Mouse (Mus musculus): ENCODE results near the gene Tsc22d4. TPM values are rescaled to one million over a fixed set of nuclear protein-coding genes. Genes with fewer than 3 reads are reported as not detected.

Tsc22d4 gene
- polyA plus RNA-seq, 1 experiment from 2014 or later: 138 TPM

DNA sequence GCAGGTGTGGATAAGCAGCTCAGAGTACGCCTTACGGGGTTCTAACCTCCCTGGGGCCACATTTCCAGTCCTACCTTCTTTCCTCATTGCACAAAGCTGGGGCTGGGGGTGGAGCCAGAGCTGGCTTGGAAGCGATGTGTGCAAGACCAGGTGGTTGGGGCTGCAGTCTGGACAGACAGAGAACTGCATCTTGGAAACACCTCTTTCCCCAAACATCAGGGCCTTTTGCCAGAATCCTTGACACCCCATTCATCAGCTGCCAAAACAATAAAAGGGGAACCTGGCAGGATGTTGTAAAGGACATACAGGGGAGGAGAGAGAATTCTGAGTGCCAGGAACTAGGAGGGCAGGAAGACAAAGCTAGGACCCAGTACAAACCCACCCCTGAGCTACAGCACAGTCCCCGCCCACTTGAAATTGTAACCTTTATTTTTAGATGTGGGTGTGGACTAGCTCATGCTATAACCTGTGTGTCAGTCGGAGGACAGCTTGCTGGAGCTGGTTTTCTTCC lies 30.9 kb downstream of the Tsc22d4 start:
- H3K4me3 ChIP-seq (replicated peaks): no peak overlapping the region
- peak overlapping the region; percentile 71 for H3K27ac ChIP-seq
- peak overlapping the region; percentile 3; the same call in 1 of the 2 replicates for H3K4me2 ChIP-seq
- H3K9ac ChIP-seq: no peak overlapping the region
- H3K27me3 ChIP-seq (replicated peaks): no peaks in the 10 kb centered on the region
- ATAC-seq (ENCODE audit: insufficient read depth, low FRiP score, low read depth): peak; percentile 43
- H3K36me3 ChIP-seq: peaks cover 4% of the 10 kb centered on the region
- WGBS: 27% methylated on average over 5 of the region's 5 CpGs
- H3K4me1 ChIP-seq: peaks cover 16% of the 10 kb centered on the region
- no peaks in the 10 kb centered on the region for H3K9me3 ChIP-seq

- Histone ChIP-seq H3K27ac (peak overlapping the region; percentile 71; the same call in 1 of the 2 replicates), H3K9ac (no peak overlapping the region), H3K4me1 (peaks cover 16% of the 10 kb centered on the region), H3K27me3 (replicated peaks) (no peaks in the 10 kb centered on the region), H3K4me2 (no peak overlapping the region), H3K4me3 (replicated peaks) (no peak overlapping the region), H3K36me3 (peaks cover 13% of the 10 kb centered on the region), H3K9me3 (no peaks in the 10 kb centered on the region)
- no peak for ATAC-seq (ENCODE audit: insufficient read depth, low FRiP score, low read depth)
- WGBS: 64% methylated on average over 7 of the region's 7 CpGs
These were observed 31.8 kb downstream of the Tsc22d4 start for GRCm38 (mm10) chr5:137777267-137777845.

GRCm38 (mm10) chr5:137778635-137779034 lies 33.1 kb downstream of the Tsc22d4 start, which contains the start of gene Ppp1r35:
TSS of gene Ppp1r35 (plus strand) at chr5:137778849.
- Histone ChIP-seq H3K27ac (peak within 1 kb of the TSS; percentile 90), H3K9me3 (no peaks in the 10 kb centered on the region), H3K4me1 (peaks cover 24% of the 10 kb centered on the region), H3K9ac (peak within 1 kb of the TSS; percentile 89), H3K27me3 (replicated peaks) (no peaks in the 10 kb centered on the region), H3K4me2 (peak within 1 kb of the TSS; percentile 91), H3K36me3 (peaks cover 20% of the 10 kb centered on the region), H3K4me3 (replicated peaks) (peak within 1 kb of the TSS; percentile 82)
- ATAC-seq (ENCODE audit: insufficient read depth, low FRiP score, low read depth): peak; percentile 94
- under 1% methylated on average over 31 of the region's 31 CpGs for WGBS

GRCm38 (mm10) chr5:137779053-137779933 lies 33.8 kb downstream of the Tsc22d4 start:
- WGBS: under 1% methylated on average over 81 of the region's 83 CpGs
- peaks cover 30% of the 10 kb centered on the region for H3K4me1 ChIP-seq
- H3K9me3 ChIP-seq: no peaks in the 10 kb centered on the region
- peak overlapping the region; percentile 82 for H3K4me3 ChIP-seq (replicated peaks)
- peak overlapping the region; percentile 89 for H3K9ac ChIP-seq
- no peaks in the 10 kb centered on the region for H3K27me3 ChIP-seq (replicated peaks)
- ATAC-seq (ENCODE audit: insufficient read depth, low FRiP score, low read depth): 0 out of 2 replicates have a peak, but pooled peaks have one; percentile 11
- peak overlapping the region; percentile 91 for H3K4me2 ChIP-seq
- H3K27ac ChIP-seq: peak overlapping the region; percentile 90
- H3K36me3 ChIP-seq: peaks cover 24% of the 10 kb centered on the region

GRCm38 (mm10) chr5:137781661-137782060 lies 36.1 kb downstream of the Tsc22d4 start:
- ATAC-seq (ENCODE audit: insufficient read depth, low FRiP score, low read depth): no peak
- no peaks in the 10 kb centered on the region for H3K27me3 ChIP-seq (replicated peaks)
- 92% methylated on average over 7 of the region's 7 CpGs for WGBS
- no peaks in the 10 kb centered on the region for H3K9me3 ChIP-seq
- H3K4me3 ChIP-seq (replicated peaks): no peak overlapping the region
- no peak overlapping the region for H3K4me2 ChIP-seq
- H3K36me3 ChIP-seq: peaks cover 24% of the 10 kb centered on the region
- no peak overlapping the region for H3K9ac ChIP-seq
- no peak overlapping the region for H3K27ac ChIP-seq
- peaks cover 35% of the 10 kb centered on the region for H3K4me1 ChIP-seq

GRCm38 (mm10) chr5:137782776-137783522 lies 37.4 kb downstream of the Tsc22d4 start:
- no peak for ATAC-seq (ENCODE audit: insufficient read depth, low FRiP score, low read depth)
- H3K4me3 ChIP-seq (replicated peaks): peak overlapping the region; percentile 93
- peak overlapping the region; percentile 17; the same call in 1 of the 2 replicates for H3K9ac ChIP-seq
- no peak overlapping the region for H3K27ac ChIP-seq
- no peaks in the 10 kb centered on the region for H3K9me3 ChIP-seq
- H3K4me2 ChIP-seq: peak overlapping the region; percentile 89
- WGBS: 75% methylated on average over 13 of the region's 13 CpGs
- peaks cover 33% of the 10 kb centered on the region for H3K4me1 ChIP-seq
- no peaks in the 10 kb centered on the region for H3K27me3 ChIP-seq (replicated peaks)
- peaks cover 24% of the 10 kb centered on the region for H3K36me3 ChIP-seq

DNA sequence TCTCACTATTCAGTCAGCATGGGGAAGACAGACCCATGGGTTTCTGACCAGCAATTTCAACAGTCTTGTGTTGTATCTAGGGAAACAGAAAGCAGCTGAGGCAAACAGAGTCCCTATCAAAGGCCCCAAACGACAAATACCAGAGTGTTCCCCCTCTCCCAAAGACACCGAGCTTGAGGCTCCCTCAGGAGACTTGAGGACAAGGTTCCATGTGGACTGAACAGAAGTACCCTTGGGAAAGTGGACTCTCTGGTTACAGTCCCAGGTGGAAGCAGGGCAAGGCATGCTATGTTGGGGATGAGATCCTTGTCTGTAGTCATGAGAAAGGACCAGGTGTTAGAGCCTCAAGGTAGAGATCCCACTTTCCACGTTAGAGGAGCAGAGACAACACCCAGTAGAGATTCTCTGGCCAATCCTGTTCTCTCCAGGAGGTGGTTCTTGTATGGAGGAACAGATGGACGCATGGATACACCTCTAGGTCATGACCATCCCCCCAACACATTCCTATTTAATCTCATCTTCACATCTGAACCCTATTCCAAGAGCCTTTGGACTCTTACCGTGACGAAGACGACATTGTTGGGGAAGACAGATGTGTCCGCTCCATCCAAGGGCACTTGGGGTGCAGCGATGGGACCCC lies 38.5 kb downstream of the Tsc22d4 start:
- H3K36me3 ChIP-seq: peaks cover 24% of the 10 kb centered on the region
- no peak for ATAC-seq (ENCODE audit: insufficient read depth, low FRiP score, low read depth)
- peak overlapping the region; percentile 93 for H3K4me3 ChIP-seq (replicated peaks)
- peaks cover 33% of the 10 kb centered on the region for H3K4me1 ChIP-seq
- H3K9me3 ChIP-seq: no peaks in the 10 kb centered on the region
- H3K27ac ChIP-seq: no peak overlapping the region
- peak overlapping the region; percentile 17; the same call in 1 of the 2 replicates for H3K9ac ChIP-seq
- no peaks in the 10 kb centered on the region for H3K27me3 ChIP-seq (replicated peaks)
- 47% methylated on average over 9 of the region's 9 CpGs for WGBS
- peak overlapping the region; percentile 89 for H3K4me2 ChIP-seq

DNA sequence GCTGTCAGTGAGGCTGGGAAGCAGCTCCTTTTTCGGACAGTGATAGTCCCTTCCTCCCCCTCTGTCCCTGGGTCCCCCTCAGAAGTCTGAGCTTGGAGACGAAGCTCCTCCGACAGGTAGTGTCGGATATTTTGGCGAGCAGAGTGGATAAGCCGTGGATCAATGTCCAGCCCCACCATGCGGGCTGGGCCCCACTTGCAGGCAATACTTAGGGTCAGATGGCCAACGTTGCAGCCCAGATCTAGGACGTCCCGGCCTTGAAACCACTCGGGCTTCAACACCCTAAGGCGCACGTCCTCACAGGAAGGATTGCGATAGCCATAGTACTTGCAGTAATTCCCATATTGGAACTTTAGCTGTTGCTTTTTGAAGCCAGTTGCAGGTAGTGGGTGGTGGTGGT lies 39.0 kb downstream of the Tsc22d4 start:
- H3K9ac ChIP-seq: peak overlapping the region; percentile 95; the same call in 1 of the 2 replicates
- WGBS: 67% methylated on average over 14 of the region's 14 CpGs
- H3K27ac ChIP-seq: no peak overlapping the region
- peak overlapping the region; percentile 93 for H3K4me3 ChIP-seq (replicated peaks)
- peaks cover 24% of the 10 kb centered on the region for H3K36me3 ChIP-seq
- no peaks in the 10 kb centered on the region for H3K27me3 ChIP-seq (replicated peaks)
- ATAC-seq (ENCODE audit: insufficient read depth, low FRiP score, low read depth): no peak
- H3K4me1 ChIP-seq: peaks cover 32% of the 10 kb centered on the region
- H3K4me2 ChIP-seq: peak overlapping the region; percentile 89
- no peaks in the 10 kb centered on the region for H3K9me3 ChIP-seq

DNA sequence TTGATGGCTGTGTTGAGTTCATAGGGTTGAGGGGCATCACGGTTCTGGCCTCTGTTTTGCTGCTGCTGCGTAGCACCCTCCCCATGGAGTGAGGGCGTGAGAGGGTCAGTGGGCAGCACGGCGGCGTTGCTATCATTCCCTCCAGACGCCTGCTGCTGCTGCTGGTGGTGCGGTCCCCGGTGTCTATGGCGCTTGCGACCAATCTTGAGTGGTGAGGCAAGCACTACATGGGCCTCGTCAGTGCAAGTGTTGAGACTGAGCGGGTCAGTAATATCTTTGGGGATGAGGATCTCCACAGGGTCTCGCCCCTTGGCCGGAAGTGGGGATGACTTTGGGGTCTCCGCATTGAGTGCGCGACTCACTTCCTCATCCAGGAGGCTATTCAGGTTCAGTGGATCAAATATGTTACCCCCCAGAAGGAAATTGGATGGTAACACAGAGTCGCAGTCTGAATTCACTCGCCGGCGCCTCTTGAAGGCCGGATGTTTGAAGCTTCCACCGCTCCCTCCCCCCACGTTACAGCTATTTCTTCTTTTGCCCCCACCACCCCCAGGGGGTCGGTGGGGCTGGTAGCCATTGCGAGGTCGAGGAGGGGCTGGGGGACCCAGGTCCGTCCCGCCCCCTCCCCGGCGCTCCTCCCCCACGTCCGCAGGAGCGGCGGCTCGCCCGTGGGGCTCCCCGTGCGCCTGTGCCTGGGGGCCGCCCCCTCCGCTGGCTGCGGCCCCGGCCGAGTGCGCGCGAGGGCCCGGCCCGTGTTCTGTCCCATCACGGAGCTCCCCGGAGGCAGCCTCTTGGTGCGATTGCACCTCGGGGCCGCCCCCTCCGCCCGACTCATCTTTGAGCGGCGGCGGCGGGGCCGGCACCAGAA lies 39.9 kb downstream of the Tsc22d4 start:
- under 1% methylated on average over 62 of the region's 62 CpGs for WGBS
- H3K4me1 ChIP-seq: peaks cover 28% of the 10 kb centered on the region
- peak; percentile 1; the same call in 1 of the 2 replicates for ATAC-seq (ENCODE audit: insufficient read depth, low FRiP score, low read depth)
- H3K9ac ChIP-seq: peak overlapping the region; percentile 95
- peak overlapping the region; percentile 89 for H3K4me2 ChIP-seq
- H3K36me3 ChIP-seq: peaks cover 24% of the 10 kb centered on the region
- H3K27me3 ChIP-seq (replicated peaks): no peaks in the 10 kb centered on the region
- peak overlapping the region; percentile 100 for H3K27ac ChIP-seq
- no peaks in the 10 kb centered on the region for H3K9me3 ChIP-seq
- peak overlapping the region; percentile 93 for H3K4me3 ChIP-seq (replicated peaks)

DNA sequence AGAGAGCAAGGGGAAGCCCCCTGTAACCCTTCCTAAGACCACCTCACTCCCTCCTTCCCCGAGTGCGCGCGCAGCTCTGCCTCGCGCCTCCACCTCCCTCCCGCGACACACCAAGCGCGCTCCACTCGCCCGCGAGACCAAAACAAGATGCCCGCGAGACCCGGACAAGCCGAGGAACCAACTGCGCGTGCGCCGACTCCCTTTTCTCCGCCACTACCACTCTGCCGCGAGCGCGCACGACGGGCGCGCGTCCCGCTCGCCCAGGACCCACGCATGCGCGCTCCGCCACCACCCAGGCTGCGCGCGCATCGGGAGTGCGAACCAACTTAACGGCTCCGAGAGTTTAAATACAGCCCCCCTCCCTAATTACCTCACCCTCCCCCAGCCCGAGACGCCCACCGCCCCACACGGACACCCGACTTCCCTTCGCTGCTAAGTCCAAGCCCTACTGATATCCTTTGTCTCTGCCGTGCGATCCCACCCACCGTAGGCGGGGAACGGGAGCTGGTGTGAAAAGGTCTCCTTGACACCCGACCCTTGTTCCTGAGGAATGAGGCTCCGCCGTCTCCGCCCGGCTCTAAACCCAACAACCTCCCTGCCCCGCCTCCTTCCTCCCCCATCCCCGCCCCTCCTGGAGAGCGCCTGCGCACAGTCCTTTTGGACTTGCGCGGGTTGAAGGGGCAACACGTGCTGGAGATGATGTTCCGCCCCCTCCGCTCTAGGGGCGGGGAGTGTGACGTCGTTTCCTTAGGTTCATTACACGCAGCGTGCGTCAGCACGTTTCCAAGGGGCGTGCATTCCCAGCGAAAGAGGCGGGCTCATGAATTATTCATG lies 40.8 kb downstream of the Tsc22d4 start:
- Histone ChIP-seq H3K4me3 (replicated peaks) (peak overlapping the region; percentile 93), H3K9ac (peak overlapping the region; percentile 95), H3K36me3 (peaks cover 21% of the 10 kb centered on the region), H3K27me3 (replicated peaks) (no peaks in the 10 kb centered on the region), H3K27ac (peak overlapping the region; percentile 100), H3K4me1 (peaks cover 28% of the 10 kb centered on the region), H3K4me2 (peak overlapping the region; percentile 89), H3K9me3 (no peaks in the 10 kb centered on the region)
- ATAC-seq (ENCODE audit: insufficient read depth, low FRiP score, low read depth): peak; percentile 90
- under 1% methylated on average over 79 of the region's 79 CpGs for WGBS
